Comparison of ENCODE assay signal across 16 mouse cellular contexts in genomic region chr7:57482896-57483295, GRCm38 (mm10). TPM values are rescaled to one million over a fixed set of nuclear protein-coding genes. Genes with fewer than 3 reads are reported as not detected.
DNase-seq lines count a peak whose midpoint lies in the region; ATAC-seq and TF ChIP-seq lines count a peak whose summit lies in the region.
"Had no signal": no experiment of that assay in that cellular context is flagged by ENCODE, and none has a peak within 500 bp of the region (broad histone marks: within the 10 kb centered on the region; RNA-seq: fewer than 3 reads in every experiment).

No protein-coding gene starts in this region.

- ATAC-seq in neural tube, embryonic 14.5 days (ENCODE audit: low read depth) = 0 out of 2 replicates have a peak, but pooled peaks have one; percentile 24
- ATAC-seq in neural tube, embryonic 15.5 days (ENCODE audit: low FRiP score) = no peak
- no peak for ATAC-seq in stomach, postnatal 0 days (ENCODE audit: low FRiP score, low TSS enrichment)

- H3K4me3 ChIP-seq in kidney, adult 2 months (ENCODE audit: insufficient read depth, low read depth, low read length) = no peak overlapping the region
- H3K4me3 ChIP-seq in neural tube, embryonic 14.5 days (ENCODE audit: low read depth, low read length) = no peak overlapping the region
- H3K4me3 ChIP-seq in neural tube, embryonic 15.5 days (replicated peaks) = no peak overlapping the region
- H3K4me3 ChIP-seq in stomach, postnatal 0 days (ENCODE audit: low read depth, low read length) = no peak overlapping the region
- H3K4me3 ChIP-seq: embryonic facial prominence, embryonic 15.5 days; heart, embryonic 15.5 days; liver, embryonic 15.5 days; megakaryocyte, embryonic 14.5 days had no signal

- TF ChIP-seq POLR2A in kidney, adult 2 months (IDR thresholded peaks at IDR 0.05; ENCODE audit: low read depth, low read length) = no peak

- no peak for TF ChIP-seq EP300 in stomach, postnatal 0 days (optimal IDR thresholded peaks at IDR 0.05)

- no peak overlapping the region for H3K4me2 ChIP-seq in neural tube, embryonic 14.5 days (ENCODE audit: low read depth, low read length)
- H3K4me2 ChIP-seq in neural tube, embryonic 15.5 days = no peak overlapping the region
- H3K4me2 ChIP-seq in stomach, postnatal 0 days (replicated peaks; ENCODE audit: low read depth) = no peak overlapping the region
- H3K4me2 ChIP-seq: embryonic facial prominence, embryonic 15.5 days; heart, embryonic 15.5 days; liver, embryonic 15.5 days had no signal

- no peak overlapping the region for H3K27ac ChIP-seq in kidney, adult 2 months (ENCODE audit: insufficient read depth, low read depth, low read length)
- no peak overlapping the region for H3K27ac ChIP-seq in neural tube, embryonic 14.5 days (ENCODE audit: low read depth, low read length)
- no peak overlapping the region for H3K27ac ChIP-seq in neural tube, embryonic 15.5 days (replicated peaks)
- H3K27ac ChIP-seq in stomach, postnatal 0 days (replicated peaks) = no peak overlapping the region
- H3K27ac ChIP-seq: embryonic facial prominence, embryonic 15.5 days; heart, embryonic 15.5 days; liver, embryonic 15.5 days had no signal

- DNase-seq in kidney, adult 2 months = peak; percentile 2
- no peak for DNase-seq in kidney, postnatal 10 days
- peak; percentile 54 for DNase-seq in brain, adult 2 months (ENCODE audit: low read depth, low spot score)
- no peak for DNase-seq in stomach, postnatal 0 days (ENCODE audit: low spot score)
- DNase-seq in natural killer cell, adult 2 months (ENCODE audit: low spot score in 2 of 2) = no peak
- no peak for DNase-seq in spleen, postnatal 14 days (ENCODE audit: low spot score in 2 of 2)
- DNase-seq: gastrocnemius, postnatal 14 days; kidney, adult 11 months; layer of hippocampus, postnatal 36 days; thymus, postnatal 25 days had no signal

- no peaks in the 10 kb centered on the region for H3K36me3 ChIP-seq in kidney, adult 2 months (ENCODE audit: control insufficient read depth, insufficient read depth, low read length)
- no peaks in the 10 kb centered on the region for H3K36me3 ChIP-seq in neural tube, embryonic 14.5 days (ENCODE audit: control insufficient read depth, insufficient read depth, low read length)
- H3K36me3 ChIP-seq in neural tube, embryonic 15.5 days = no peaks in the 10 kb centered on the region
- H3K36me3 ChIP-seq in stomach, postnatal 0 days (ENCODE audit: control insufficient read depth, insufficient read depth, low read length) = no peaks in the 10 kb centered on the region
- H3K36me3 ChIP-seq: embryonic facial prominence, embryonic 15.5 days; heart, embryonic 15.5 days; liver, embryonic 15.5 days had no signal

- TF ChIP-seq CTCF in kidney, adult 2 months (conservative IDR thresholded peaks at IDR 0.05; ENCODE audit: insufficient read depth, insufficient read length, low read depth, low read length) = no peak
- TF ChIP-seq CTCF in stomach, postnatal 0 days (IDR thresholded peaks at IDR 0.05; ENCODE audit: low read depth) = peak; percentile 55

- H3K9me3 ChIP-seq in neural tube, embryonic 14.5 days (ENCODE audit: control insufficient read depth, low read length) = no peaks in the 10 kb centered on the region
- no peaks in the 10 kb centered on the region for H3K9me3 ChIP-seq in neural tube, embryonic 15.5 days (replicated peaks)
- no peaks in the 10 kb centered on the region for H3K9me3 ChIP-seq in stomach, postnatal 0 days (ENCODE audit: control insufficient read depth, low read length)
- H3K9me3 ChIP-seq: embryonic facial prominence, embryonic 15.5 days; heart, embryonic 15.5 days; liver, embryonic 15.5 days; megakaryocyte, embryonic 14.5 days had no signal

- H3K9ac ChIP-seq in neural tube, embryonic 14.5 days (replicated peaks; ENCODE audit: low read depth, low read length) = no peak overlapping the region
- H3K9ac ChIP-seq in neural tube, embryonic 15.5 days (replicated peaks) = no peak overlapping the region
- H3K9ac ChIP-seq in stomach, postnatal 0 days (ENCODE audit: low read length) = no peak overlapping the region
- H3K9ac ChIP-seq: embryonic facial prominence, embryonic 15.5 days; heart, embryonic 15.5 days; liver, embryonic 15.5 days had no signal

- no peaks in the 10 kb centered on the region for H3K27me3 ChIP-seq in kidney, adult 2 months (replicated peaks; ENCODE audit: control insufficient read depth, insufficient read depth, low read length)
- H3K27me3 ChIP-seq in neural tube, embryonic 14.5 days (ENCODE audit: control insufficient read depth, insufficient read depth, low read length) = no peaks in the 10 kb centered on the region
- no peaks in the 10 kb centered on the region for H3K27me3 ChIP-seq in neural tube, embryonic 15.5 days (replicated peaks)
- H3K27me3 ChIP-seq in stomach, postnatal 0 days (ENCODE audit: control insufficient read depth, insufficient read depth, low read length) = no peaks in the 10 kb centered on the region
- H3K27me3 ChIP-seq: embryonic facial prominence, embryonic 15.5 days; heart, embryonic 15.5 days; liver, embryonic 15.5 days; megakaryocyte, embryonic 14.5 days had no signal

- no peaks in the 10 kb centered on the region for H3K4me1 ChIP-seq in kidney, adult 2 months (ENCODE audit: control insufficient read depth, insufficient read depth, low read length)
- H3K4me1 ChIP-seq in neural tube, embryonic 14.5 days (ENCODE audit: control insufficient read depth, insufficient read depth, low read length) = no peaks in the 10 kb centered on the region
- H3K4me1 ChIP-seq in neural tube, embryonic 15.5 days = no peaks in the 10 kb centered on the region
- no peaks in the 10 kb centered on the region for H3K4me1 ChIP-seq in stomach, postnatal 0 days (replicated peaks; ENCODE audit: control insufficient read depth, insufficient read depth)
- H3K4me1 ChIP-seq: embryonic facial prominence, embryonic 15.5 days; heart, embryonic 15.5 days; liver, embryonic 15.5 days; megakaryocyte, embryonic 14.5 days had no signal

RNA-seq across cellular contexts. Expression of gene Gabra5, which starts 27.0 kb away (rescaled TPM):
- 0.05 TPM in 1 of 2 replicates, not detected in the other for polyA plus RNA-seq in kidney, adult 2 months (2012; rRNA removed)
- polyA plus RNA-seq in neural tube, embryonic 14.5 days (2014; fragmentation: Nextera tagmentation; extraction: Ambion mirVana) = 38.1 and 61.4 TPM in 2 replicates
- 52.3 and 61.4 TPM in 2 replicates for polyA plus RNA-seq in neural tube, embryonic 15.5 days (2015; fragmentation: Nextera tagmentation; extraction: Ambion mirVana)
- 0.06 and 0.07 TPM in 2 replicates for polyA plus RNA-seq in stomach, postnatal 0 days (2015; fragmentation: Nextera tagmentation; extraction: Ambion mirVana)
- polyA plus RNA-seq: liver, embryonic 15.5 days had no signal

Comparison
In these comparisons a context has a peak if more than half of its experiments do, and no peak if none do; other contexts are left out.
1. DNase-seq: peak in kidney, adult 2 months (single experiment) and brain, adult 2 months (single experiment); none in kidney, postnatal 10 days (single experiment), stomach, postnatal 0 days (single experiment), natural killer cell, adult 2 months (0 of 2) and spleen, postnatal 14 days (0 of 2).
2. RNA of gene Gabra5, which starts 27.0 kb away (polyA plus RNA-seq): 52.3 to 61.4 TPM in neural tube, embryonic 15.5 days and 38.1 to 61.4 TPM in neural tube, embryonic 14.5 days; 0.06 to 0.07 TPM in stomach, postnatal 0 days and 0.05 TPM in kidney, adult 2 months; every median in the first group is over 10 times any median in the second.